Mouse (Mus musculus) kidney, embryonic 15.5 days (tissue): ENCODE results near the gene AY074887. TPM values are rescaled to one million over a fixed set of nuclear protein-coding genes. Genes with fewer than 3 reads are reported as not detected.
"Not testable (repeated sequence)": the region's sequence is repeated elsewhere in the genome, so short reads cannot be mapped to it uniquely, and the experiment has no call there.

Source experiments
- ATAC-seq: fragments of 200-750 bp; cut with Nextera tagmentation; replicated peaks from 2 replicates; pipeline ENCODE4 v1.8.0; 2017; ENCODE audit warnings: moderate TSS enrichment; ENCODE audit not compliant: low FRiP score
- H3K27ac ChIP-seq: fragments of 300-500 bp; sonication (generic); 2 replicates; pipeline ENCODE4 v1.5.1; 2015; ENCODE audit warnings: mild to moderate bottlenecking, inconsistent platforms
- H3K27me3 ChIP-seq: fragments of 300-500 bp; sonication (generic); 2 replicates; pipeline ENCODE4 v1.6.1; 2015; ENCODE audit warnings: inconsistent platforms
- H3K36me3 ChIP-seq: fragments of 300-500 bp; sonication (generic); 2 replicates; pipeline ENCODE4 v1.6.1; 2015; ENCODE audit warnings: inconsistent platforms
- H3K4me1 ChIP-seq: fragments of 300-500 bp; sonication (generic); 2 replicates; pipeline ENCODE4 v1.6.1; 2015; ENCODE audit warnings: inconsistent platforms
- H3K4me2 ChIP-seq: fragments of 300-500 bp; sonication (generic); 2 replicates; pipeline ENCODE4 v1.6.1; 2015; ENCODE audit warnings: moderate library complexity, mild to moderate bottlenecking, inconsistent platforms
- H3K4me3 ChIP-seq: fragments of 300-500 bp; sonication (generic); replicated peaks from 2 replicates; pipeline ENCODE4 v1.5.1; 2015; ENCODE audit warnings: mild to moderate bottlenecking, inconsistent platforms
- H3K9ac ChIP-seq: fragments of 300-500 bp; sonication (generic); 2 replicates; pipeline ENCODE4 v1.6.1; 2015; ENCODE audit warnings: mild to moderate bottlenecking, inconsistent platforms
- H3K9me3 ChIP-seq: fragments of 300-500 bp; sonication (generic); replicated peaks from 2 replicates; pipeline ENCODE4 v1.6.1; 2016; ENCODE audit warnings: inconsistent platforms
- WGBS: fragments of 180-500 bp; shearing (Covaris S2); methylation state at CpG from one replicate; pipeline ENCODE4 v1.1.7; 2015; ENCODE audit warnings: mixed read lengths; 5-methylcytosine and 5-hydroxymethylcytosine counted together
- polyA plus RNA-seq: library from polyadenylated mRNA; unstranded; fragments of >200 nt; fragmentation: Nextera tagmentation; extraction: Ambion mirVana; gene quantifications from 2 replicates; pipeline ENCODE4 v1.2.1, GENCODE M21; 2015

AY074887 gene
- 1.4 TPM in 2 replicates for polyA plus RNA-seq

- Histone ChIP-seq H3K4me1 (peaks cover 15% of the 10 kb centered on the region), H3K9me3 (no peaks in the 10 kb centered on the region), H3K4me2 (peak within 1 kb of the TSS; percentile 77), H3K27me3 (no peaks in the 10 kb centered on the region), H3K27ac (peak within 1 kb of the TSS; percentile 98), H3K4me3 (peak within 1 kb of the TSS; percentile 95), H3K9ac (peak within 1 kb of the TSS; percentile 90), H3K36me3 (peaks cover 34% of the 10 kb centered on the region)
- under 1% methylated on average over 65 of the region's 65 CpGs for WGBS
- ATAC-seq = peak; percentile 100
These were observed at the start of gene AY074887, which contains the start of gene Psma4 for GRCm38 (mm10) chr9:54950575-54951321. AY074887 (minus strand) TSS chr9:54950998. Psma4 (plus strand) TSS chr9:54950790.

DNA sequence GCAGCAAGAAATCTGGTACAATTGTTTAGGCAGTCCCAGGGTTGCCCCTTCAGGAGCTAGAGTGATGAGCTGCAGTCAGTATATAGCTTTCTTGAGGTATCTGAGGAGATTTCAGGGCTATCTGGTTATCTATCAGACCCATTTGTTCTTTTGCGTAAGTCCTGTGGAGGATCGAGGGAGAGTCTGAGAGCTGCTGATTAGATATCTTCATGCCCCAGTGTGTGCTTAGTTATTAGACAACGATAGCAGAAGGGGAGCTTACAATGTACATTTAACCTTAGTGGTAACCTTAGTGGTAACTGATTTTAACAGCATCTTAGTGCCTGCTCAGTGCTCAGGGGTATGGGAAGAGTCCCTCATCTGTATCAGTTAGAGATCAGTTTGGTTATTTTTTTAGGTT is 44.8 kb upstream of the AY074887 start:
- H3K36me3 ChIP-seq = no peaks in the 10 kb centered on the region
- ATAC-seq = no peak
- no peaks in the 10 kb centered on the region for H3K9me3 ChIP-seq
- no peaks in the 10 kb centered on the region for H3K4me1 ChIP-seq
- H3K4me3 ChIP-seq = no peak overlapping the region
- H3K9ac ChIP-seq = no peak overlapping the region
- no peak overlapping the region for H3K27ac ChIP-seq
- no peak overlapping the region for H3K4me2 ChIP-seq
- WGBS = 89% methylated on average over 3 of the region's 3 CpGs
- 0 out of 2 replicates have a peak, but pooled peaks cover 3% of the 10 kb centered on the region for H3K27me3 ChIP-seq

DNA sequence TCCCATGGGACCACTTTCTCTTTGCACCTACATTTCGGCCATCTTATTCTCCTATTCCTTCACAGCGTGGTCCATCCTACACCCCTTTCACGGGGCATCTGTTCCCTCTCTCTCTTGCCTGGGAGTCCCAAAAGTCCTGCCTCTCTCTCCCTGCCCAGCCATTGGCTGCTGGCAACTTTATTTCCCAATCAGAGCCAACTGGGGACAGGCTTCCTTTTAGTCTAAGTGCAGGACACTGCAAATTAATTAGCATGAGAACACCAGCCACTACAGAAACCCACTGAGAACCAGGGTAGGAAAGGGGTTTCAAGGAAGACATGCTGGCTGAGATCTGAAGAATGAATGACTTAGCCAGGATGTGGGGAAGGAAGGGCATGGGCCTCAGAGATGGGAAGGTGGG is 43.6 kb upstream of the AY074887 start:
- 0 out of 2 replicates have a peak, but pooled peaks cover 3% of the 10 kb centered on the region for H3K27me3 ChIP-seq
- no peak overlapping the region for H3K4me2 ChIP-seq
- no peak overlapping the region for H3K4me3 ChIP-seq
- 46% methylated on average over 3 of the region's 3 CpGs for WGBS
- H3K4me1 ChIP-seq = no peaks in the 10 kb centered on the region
- H3K9me3 ChIP-seq = no peaks in the 10 kb centered on the region
- no peaks in the 10 kb centered on the region for H3K36me3 ChIP-seq
- no peak for ATAC-seq
- H3K9ac ChIP-seq = no peak overlapping the region
- H3K27ac ChIP-seq = no peak overlapping the region

GRCm38 (mm10) chr9:54990362-54990761 is 39.6 kb upstream of the AY074887 start:
- ATAC-seq = no peak
- Histone ChIP-seq H3K27me3 (0 out of 2 replicates have a peak, but pooled peaks cover 4% of the 10 kb centered on the region), H3K4me1 (no peaks in the 10 kb centered on the region), H3K4me2 (no peak overlapping the region), H3K36me3 (no peaks in the 10 kb centered on the region), H3K4me3 (no peak overlapping the region), H3K9ac (no peak overlapping the region), H3K9me3 (no peaks in the 10 kb centered on the region), H3K27ac (no peak overlapping the region)
- 86% methylated on average over 3 of the region's 3 CpGs for WGBS

- Histone ChIP-seq H3K4me2 (peak overlapping the region; percentile 96), H3K9me3 (no peaks in the 10 kb centered on the region), H3K27me3 (peaks cover 63% of the 10 kb centered on the region), H3K4me1 (peaks cover 19% of the 10 kb centered on the region), H3K36me3 (no peaks in the 10 kb centered on the region), H3K9ac (no peak overlapping the region), H3K4me3 (peak overlapping the region; percentile 60), H3K27ac (no peak overlapping the region)
- ATAC-seq = no peak
- 5% methylated on average over 7 of the region's 7 CpGs for WGBS
These were observed 31.6 kb upstream of the AY074887 start for GRCm38 (mm10) chr9:54982401-54982800.

- peaks cover 19% of the 10 kb centered on the region for H3K4me1 ChIP-seq
- H3K4me3 ChIP-seq = peak overlapping the region; percentile 60
- no peaks in the 10 kb centered on the region for H3K9me3 ChIP-seq
- peaks cover 63% of the 10 kb centered on the region for H3K27me3 ChIP-seq
- peak overlapping the region; percentile 43 for H3K9ac ChIP-seq
- WGBS = 1% methylated on average over 83 of the region's 85 CpGs
- no peaks in the 10 kb centered on the region for H3K36me3 ChIP-seq
- no peak overlapping the region for H3K27ac ChIP-seq
- ATAC-seq = peak; percentile 92
- peak overlapping the region; percentile 96 for H3K4me2 ChIP-seq
These were observed 30.7 kb upstream of the AY074887 start for GRCm38 (mm10) chr9:54981291-54982191.

- Histone ChIP-seq H3K9me3 (no peaks in the 10 kb centered on the region), H3K4me3 (peak within 1 kb of the TSS; percentile 60), H3K27ac (no peak within 1 kb of the TSS), H3K9ac (peak within 1 kb of the TSS; percentile 43), H3K4me2 (peak within 1 kb of the TSS; percentile 96), H3K36me3 (no peaks in the 10 kb centered on the region), H3K27me3 (peaks cover 65% of the 10 kb centered on the region), H3K4me1 (peaks cover 19% of the 10 kb centered on the region)
- 74% methylated on average over 8 of the region's 8 CpGs for WGBS
- ATAC-seq = no peak
These were observed 29.9 kb upstream of the AY074887 start, which contains the start of gene Chrna5 for GRCm38 (mm10) chr9:54980674-54981073. Chrna5 (plus strand) TSS chr9:54980880.

DNA sequence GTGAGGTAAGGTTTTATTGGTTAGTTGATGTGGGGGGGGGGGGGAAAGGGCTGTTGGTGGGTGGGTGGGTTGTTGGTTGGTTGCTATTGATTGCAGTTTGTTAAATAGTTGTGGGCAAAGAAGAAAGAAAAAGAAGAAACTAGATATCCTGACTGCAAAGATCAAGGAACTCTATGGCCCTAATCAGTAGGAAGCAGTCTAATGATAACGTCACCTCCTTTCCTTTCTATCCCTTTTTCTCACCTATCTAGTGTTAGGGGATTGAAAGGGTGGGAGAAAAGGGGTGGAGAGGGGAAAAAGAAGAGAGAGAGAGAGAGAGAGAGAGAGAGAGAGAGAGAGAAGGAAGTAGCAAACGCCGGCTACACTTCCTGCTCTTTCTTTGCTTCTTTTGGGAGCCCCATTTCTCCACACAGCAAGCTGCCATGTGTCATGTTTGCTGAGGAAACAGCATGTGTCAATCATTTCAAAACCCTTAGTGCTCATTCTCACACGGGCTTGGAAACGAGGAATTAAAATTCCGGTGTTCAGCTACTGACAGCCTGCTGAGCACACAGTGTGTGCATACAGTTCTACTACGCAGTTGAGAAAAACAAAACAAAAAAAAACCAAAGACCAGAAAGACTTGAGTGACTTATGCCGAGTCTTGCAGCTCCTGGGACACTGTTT is 19.3 kb upstream of the AY074887 start:
- no peak for ATAC-seq
- H3K4me1 ChIP-seq = no peaks in the 10 kb centered on the region
- no peak overlapping the region for H3K27ac ChIP-seq
- H3K4me3 ChIP-seq = no peak overlapping the region
- no peak overlapping the region for H3K9ac ChIP-seq
- no peak overlapping the region for H3K4me2 ChIP-seq
- H3K36me3 ChIP-seq = no peaks in the 10 kb centered on the region
- no peaks in the 10 kb centered on the region for H3K9me3 ChIP-seq
- H3K27me3 ChIP-seq = no peaks in the 10 kb centered on the region
- WGBS = 70% methylated on average over 8 of the region's 8 CpGs

DNA sequence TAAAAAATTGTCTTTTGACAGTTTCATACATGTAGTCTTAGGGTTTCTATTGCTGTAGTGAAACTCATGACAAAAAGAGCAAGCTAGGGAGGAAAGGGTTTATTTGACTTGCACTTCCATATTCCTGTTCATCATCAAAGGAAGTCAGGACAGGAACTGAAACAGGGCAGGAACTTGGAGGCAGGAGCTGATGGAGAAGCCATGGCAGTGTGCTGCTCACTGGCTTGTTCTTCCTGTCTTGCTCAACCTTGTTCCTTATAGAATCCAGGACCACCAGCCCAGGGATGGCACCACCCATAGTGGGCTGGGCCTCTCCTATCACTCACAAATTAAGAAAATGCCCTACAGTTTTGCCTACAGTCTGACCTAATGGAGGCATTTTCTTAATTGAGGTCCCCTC is 12.9 kb upstream of the AY074887 start:
- no peak overlapping the region for H3K9ac ChIP-seq
- no peaks in the 10 kb centered on the region for H3K9me3 ChIP-seq
- no peaks in the 10 kb centered on the region for H3K27me3 ChIP-seq
- no peak overlapping the region for H3K27ac ChIP-seq
- H3K36me3 ChIP-seq = peaks cover 15% of the 10 kb centered on the region
- no peak overlapping the region for H3K4me2 ChIP-seq
- no peak overlapping the region for H3K4me3 ChIP-seq
- ATAC-seq = no peak
- H3K4me1 ChIP-seq = no peaks in the 10 kb centered on the region

- 91% methylated on average over 4 of the region's 4 CpGs for WGBS
- Histone ChIP-seq H3K4me1 (no peaks in the 10 kb centered on the region), H3K9ac (no peak overlapping the region), H3K36me3 (peaks cover 39% of the 10 kb centered on the region), H3K4me2 (no peak overlapping the region), H3K27me3 (no peaks in the 10 kb centered on the region), H3K9me3 (no peaks in the 10 kb centered on the region), H3K4me3 (no peak overlapping the region), H3K27ac (no peak overlapping the region)
- ATAC-seq = no peak
These were observed 10.3 kb upstream of the AY074887 start for GRCm38 (mm10) chr9:54961059-54961458.

DNA sequence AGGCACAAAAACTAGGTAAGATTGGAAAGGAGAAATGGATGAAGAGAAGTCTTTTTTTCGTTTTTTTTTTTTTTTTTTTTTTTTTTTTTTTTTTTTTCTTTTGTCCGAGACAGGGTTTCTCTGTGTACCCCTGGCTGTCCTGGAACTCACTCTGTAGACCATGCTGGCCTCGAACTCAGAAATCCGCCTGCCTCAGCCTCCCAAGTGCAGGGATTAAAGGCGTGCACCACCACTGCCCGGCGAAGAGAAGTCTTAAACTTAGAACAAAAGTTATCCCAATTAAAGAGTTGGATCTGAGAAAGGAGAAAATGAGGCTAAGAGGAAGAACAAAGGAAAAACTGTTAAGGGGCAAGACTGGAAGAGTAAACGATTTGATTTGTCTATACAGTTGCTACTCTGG is 636 bp downstream of the AY074887 start:
- WGBS = 41% methylated on average over 8 of the region's 8 CpGs
- ATAC-seq = 0 out of 2 replicates have a peak, but pooled peaks have one; percentile 7
- Histone ChIP-seq H3K9ac (peak overlapping the region; percentile 19; the same call in 1 of the 2 replicates), H3K4me3 (peak overlapping the region; percentile 95), H3K36me3 (peaks cover 28% of the 10 kb centered on the region), H3K27ac (peak overlapping the region; percentile 98), H3K4me2 (peak overlapping the region; percentile 77), H3K4me1 (peaks cover 13% of the 10 kb centered on the region)
- H3K27me3 ChIP-seq, H3K9me3 ChIP-seq: not testable (repeated sequence)
